Mouse (Mus musculus): ENCODE results near the gene Ranbp17. TPM values are rescaled to one million over a fixed set of nuclear protein-coding genes. Genes with fewer than 3 reads are reported as not detected.

Gene Ranbp17
- polyA plus RNA-seq, 1 experiment from 2014 or later = 7.2 TPM

DNA sequence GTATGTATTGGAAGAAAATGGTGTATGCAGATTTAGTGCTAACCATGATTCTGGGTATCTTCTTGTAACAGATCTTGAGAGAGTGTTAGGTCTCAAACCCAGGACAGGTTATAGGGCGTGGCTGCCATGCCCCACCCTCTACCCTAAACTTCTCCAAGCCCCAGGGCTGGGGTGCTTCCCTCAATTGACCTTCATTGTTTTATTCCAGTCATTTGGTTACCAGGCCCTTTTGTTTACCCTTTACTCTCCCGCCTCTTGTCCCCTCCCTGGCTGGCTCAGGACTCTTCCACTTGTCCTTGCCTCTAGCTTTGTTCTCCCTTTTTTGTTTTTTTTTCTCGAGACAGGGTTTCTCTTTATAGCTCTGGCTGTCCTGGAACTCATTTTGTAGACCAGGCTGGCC, 20.0 kb upstream of the Ranbp17 start:
- H3K4me2 ChIP-seq (ENCODE audit: low read length) = no peak overlapping the region
- H3K4me1 ChIP-seq (ENCODE audit: control insufficient read depth, insufficient read depth, low read length) = no peaks in the 10 kb centered on the region
- no peak for ATAC-seq
- H3K9ac ChIP-seq (ENCODE audit: low read depth, low read length) = no peak overlapping the region
- H3K27ac ChIP-seq (ENCODE audit: low read length) = no peak overlapping the region
- WGBS = 79% methylated on average over 3 of the region's 3 CpGs
- no peak overlapping the region for H3K4me3 ChIP-seq (ENCODE audit: low read depth, low read length)
- no peaks in the 10 kb centered on the region for H3K9me3 ChIP-seq (replicated peaks; ENCODE audit: control insufficient read depth, low read length, poor library complexity, severe bottlenecking)
- no peaks in the 10 kb centered on the region for H3K36me3 ChIP-seq (ENCODE audit: control insufficient read depth, insufficient read depth, low read length)
- H3K27me3 ChIP-seq (ENCODE audit: control insufficient read depth, insufficient read depth, low read depth, low read length) = no peaks in the 10 kb centered on the region

DNA sequence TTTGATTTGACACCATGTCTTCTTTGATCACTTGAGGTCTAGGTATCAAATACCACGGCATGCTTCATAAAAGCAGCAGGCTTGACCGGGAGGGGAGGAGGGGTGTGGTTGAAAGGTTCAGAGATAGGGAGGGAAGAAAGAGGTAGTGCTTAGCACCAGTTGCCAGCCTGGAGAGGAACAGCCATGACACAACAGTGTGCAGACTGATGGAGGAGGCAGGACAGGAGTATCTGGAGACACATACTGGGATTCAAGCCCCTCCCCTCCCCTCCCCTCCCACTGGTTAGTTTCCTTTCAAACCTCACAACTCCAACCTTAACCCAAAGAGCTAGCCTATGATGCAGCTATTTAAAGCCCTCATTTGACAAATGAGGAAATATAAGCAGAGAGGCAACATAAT, 16.0 kb upstream of the Ranbp17 start:
- H3K27me3 ChIP-seq (ENCODE audit: control insufficient read depth, insufficient read depth, low read depth, low read length) = no peaks in the 10 kb centered on the region
- no peak for ATAC-seq
- WGBS = 72% methylated on average over 2 of the region's 2 CpGs

DNA sequence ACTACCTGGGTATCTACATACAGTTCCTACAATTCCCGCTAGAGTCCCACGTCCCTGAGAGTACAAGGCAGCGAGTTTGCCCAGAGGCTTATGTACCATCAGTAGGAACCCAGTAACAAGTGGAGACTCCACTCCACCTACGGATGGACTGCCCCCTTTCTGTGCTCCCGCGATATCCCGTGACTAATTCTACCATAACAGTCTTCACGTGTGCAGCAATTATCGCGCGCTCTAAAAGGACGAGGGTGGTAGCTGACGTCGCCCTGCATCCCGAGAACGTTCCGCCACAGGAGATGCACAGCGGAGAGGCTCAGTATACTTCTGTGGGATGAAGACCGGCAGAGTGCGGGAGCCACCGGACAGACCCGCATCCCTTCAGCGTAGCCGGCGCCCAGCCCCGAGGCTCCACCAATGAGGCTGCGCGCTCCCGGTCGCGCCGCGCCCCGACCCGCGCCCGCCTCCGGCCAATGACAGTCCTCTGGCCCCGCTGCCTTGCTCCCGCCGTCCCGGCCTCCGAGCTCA, 631 bp downstream of the Ranbp17 start:
- Histone ChIP-seq H3K9ac (ENCODE audit: low read depth, low read length) (peak overlapping the region; percentile 88), H3K36me3 (ENCODE audit: control insufficient read depth, insufficient read depth, low read length) (no peaks in the 10 kb centered on the region), H3K4me2 (ENCODE audit: low read length) (peak overlapping the region; percentile 62), H3K4me1 (ENCODE audit: control insufficient read depth, insufficient read depth, low read length) (peaks cover 6% of the 10 kb centered on the region; the same call in 1 of the 2 replicates), H3K27me3 (ENCODE audit: control insufficient read depth, insufficient read depth, low read depth, low read length) (no peaks in the 10 kb centered on the region), H3K27ac (ENCODE audit: low read length) (peak overlapping the region; percentile 87), H3K4me3 (ENCODE audit: low read depth, low read length) (peak overlapping the region; percentile 90), H3K9me3 (replicated peaks; ENCODE audit: control insufficient read depth, low read length, poor library complexity, severe bottlenecking) (no peaks in the 10 kb centered on the region)
- ATAC-seq = peak; percentile 92
- under 1% methylated on average over 43 of the region's 43 CpGs for WGBS

More for the DNA sequence above, 16.0 kb upstream of the Ranbp17 start:
- Histone ChIP-seq H3K4me3 (ENCODE audit: low read depth, low read length) (no peak overlapping the region), H3K36me3 (ENCODE audit: control insufficient read depth, insufficient read depth, low read length) (no peaks in the 10 kb centered on the region), H3K27ac (ENCODE audit: low read length) (no peak overlapping the region), H3K4me1 (ENCODE audit: control insufficient read depth, insufficient read depth, low read length) (no peaks in the 10 kb centered on the region), H3K4me2 (ENCODE audit: low read length) (no peak overlapping the region), H3K9me3 (replicated peaks; ENCODE audit: control insufficient read depth, low read length, poor library complexity, severe bottlenecking) (no peaks in the 10 kb centered on the region), H3K9ac (ENCODE audit: low read depth, low read length) (no peak overlapping the region)

DNA sequence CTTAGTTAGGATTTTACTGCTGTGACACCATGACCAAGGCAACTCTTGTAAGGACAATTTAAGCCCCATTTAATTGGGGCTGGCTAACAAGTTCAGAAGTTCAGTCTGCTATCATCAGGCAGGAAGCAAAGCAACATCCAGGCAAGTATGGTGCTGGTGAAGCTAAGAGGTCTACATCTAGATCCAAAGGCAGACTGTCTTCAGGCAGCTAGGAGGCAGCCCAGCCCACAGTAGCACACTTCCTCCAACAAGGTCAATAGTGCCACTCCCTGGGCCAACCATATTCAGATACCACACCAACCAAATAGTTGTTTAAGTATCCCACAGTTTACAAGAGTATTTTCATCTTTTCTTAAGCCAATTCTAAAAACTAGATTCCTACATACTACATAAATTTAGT, 4.1 kb downstream of the Ranbp17 start:
- no peaks in the 10 kb centered on the region for H3K36me3 ChIP-seq (ENCODE audit: control insufficient read depth, insufficient read depth, low read length)
- no peak for ATAC-seq
- no peak overlapping the region for H3K27ac ChIP-seq (ENCODE audit: low read length)
- H3K4me2 ChIP-seq (ENCODE audit: low read length) = no peak overlapping the region
- H3K4me1 ChIP-seq (ENCODE audit: control insufficient read depth, insufficient read depth, low read length) = peaks cover 6% of the 10 kb centered on the region; the same call in 1 of the 2 replicates
- H3K4me3 ChIP-seq (ENCODE audit: low read depth, low read length) = no peak overlapping the region
- H3K27me3 ChIP-seq (ENCODE audit: control insufficient read depth, insufficient read depth, low read depth, low read length) = no peaks in the 10 kb centered on the region
- H3K9ac ChIP-seq (ENCODE audit: low read depth, low read length) = no peak overlapping the region
- no peaks in the 10 kb centered on the region for H3K9me3 ChIP-seq (replicated peaks; ENCODE audit: control insufficient read depth, low read length, poor library complexity, severe bottlenecking)

DNA sequence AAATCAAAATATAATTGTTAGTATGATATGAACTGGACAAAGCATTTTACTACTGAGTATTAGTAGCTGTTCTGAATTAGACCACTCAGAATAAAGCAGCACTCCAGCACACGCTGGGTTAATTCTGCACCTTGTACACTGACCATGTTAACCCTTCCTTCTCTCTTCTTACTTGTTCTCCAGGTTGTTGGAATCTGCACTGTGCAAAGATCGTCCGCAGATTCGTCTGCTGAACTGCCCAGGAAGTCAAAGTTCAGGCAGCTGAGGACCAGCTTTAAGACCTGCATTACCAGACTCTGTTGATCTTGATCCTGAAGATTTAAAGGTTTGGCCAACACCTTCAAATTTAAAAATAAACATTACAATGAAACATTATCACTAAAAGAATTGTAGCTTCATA, 27.8 kb downstream of the Ranbp17 start:
- Histone ChIP-seq H3K4me1 (ENCODE audit: control insufficient read depth, insufficient read depth, low read length) (no peaks in the 10 kb centered on the region), H3K4me3 (ENCODE audit: low read depth, low read length) (no peak overlapping the region), H3K36me3 (ENCODE audit: control insufficient read depth, insufficient read depth, low read length) (peaks cover 3% of the 10 kb centered on the region), H3K4me2 (ENCODE audit: low read length) (no peak overlapping the region), H3K27ac (ENCODE audit: low read length) (no peak overlapping the region), H3K27me3 (ENCODE audit: control insufficient read depth, insufficient read depth, low read depth, low read length) (no peaks in the 10 kb centered on the region), H3K9me3 (replicated peaks; ENCODE audit: control insufficient read depth, low read length, poor library complexity, severe bottlenecking) (no peaks in the 10 kb centered on the region), H3K9ac (ENCODE audit: low read depth, low read length) (no peak overlapping the region)
- no peak for ATAC-seq
- 89% methylated on average over 4 of the region's 4 CpGs for WGBS

DNA sequence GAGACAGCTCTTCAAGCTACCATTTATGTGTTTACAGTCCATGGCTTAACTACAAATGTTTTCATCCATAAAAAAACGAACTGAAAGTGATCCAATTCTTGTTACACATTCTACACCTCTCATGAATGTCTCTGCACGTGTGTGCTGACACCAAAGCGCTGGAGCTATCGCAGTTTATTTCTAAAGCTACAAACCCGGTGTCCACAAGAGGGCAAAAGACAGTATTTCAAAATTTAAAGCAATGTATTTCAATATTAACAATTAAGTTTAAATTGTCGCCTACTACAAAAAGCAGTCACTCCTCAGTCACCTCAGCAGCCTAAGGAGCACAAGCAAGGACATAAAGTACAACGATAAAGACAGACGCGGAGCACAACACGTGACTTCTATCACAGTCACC, 33.1 kb downstream of the Ranbp17 start:
- no peak overlapping the region for H3K9ac ChIP-seq (ENCODE audit: low read depth, low read length)
- H3K27me3 ChIP-seq (ENCODE audit: control insufficient read depth, insufficient read depth, low read depth, low read length) = no peaks in the 10 kb centered on the region
- H3K36me3 ChIP-seq (ENCODE audit: control insufficient read depth, insufficient read depth, low read length) = no peaks in the 10 kb centered on the region
- no peaks in the 10 kb centered on the region for H3K9me3 ChIP-seq (replicated peaks; ENCODE audit: control insufficient read depth, low read length, poor library complexity, severe bottlenecking)
- no peak for ATAC-seq
- no peaks in the 10 kb centered on the region for H3K4me1 ChIP-seq (ENCODE audit: control insufficient read depth, insufficient read depth, low read length)
- H3K27ac ChIP-seq (ENCODE audit: low read length) = no peak overlapping the region
- no peak overlapping the region for H3K4me2 ChIP-seq (ENCODE audit: low read length)
- H3K4me3 ChIP-seq (ENCODE audit: low read depth, low read length) = no peak overlapping the region
- WGBS = 88% methylated on average over 10 of the region's 10 CpGs

DNA sequence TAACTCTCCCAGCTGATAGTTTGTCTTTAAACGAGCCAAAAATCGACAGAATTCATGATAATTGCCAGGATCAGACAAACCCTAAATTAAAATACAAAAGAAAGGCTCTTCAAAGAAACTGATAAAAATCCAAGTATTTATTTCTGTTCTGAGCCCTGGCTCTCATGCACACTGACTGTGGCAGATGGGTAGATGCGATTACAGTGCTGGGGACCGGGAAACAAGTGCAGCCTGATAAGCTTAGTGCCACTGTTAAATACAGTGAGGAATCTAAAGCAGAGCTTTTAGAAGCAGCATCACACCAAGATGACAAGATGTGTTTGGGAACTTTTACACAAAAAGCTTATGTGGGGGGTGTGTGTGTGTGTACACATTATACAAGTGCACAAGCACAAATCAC, 34.3 kb downstream of the Ranbp17 start:
- H3K36me3 ChIP-seq (ENCODE audit: control insufficient read depth, insufficient read depth, low read length) = no peaks in the 10 kb centered on the region
- no peak overlapping the region for H3K4me3 ChIP-seq (ENCODE audit: low read depth, low read length)
- H3K4me2 ChIP-seq (ENCODE audit: low read length) = no peak overlapping the region
- no peak overlapping the region for H3K27ac ChIP-seq (ENCODE audit: low read length)
- no peaks in the 10 kb centered on the region for H3K9me3 ChIP-seq (replicated peaks; ENCODE audit: control insufficient read depth, low read length, poor library complexity, severe bottlenecking)
- H3K9ac ChIP-seq (ENCODE audit: low read depth, low read length) = no peak overlapping the region
- H3K27me3 ChIP-seq (ENCODE audit: control insufficient read depth, insufficient read depth, low read depth, low read length) = no peaks in the 10 kb centered on the region
- ATAC-seq = no peak
- WGBS = 83% methylated on average over 4 of the region's 4 CpGs
- H3K4me1 ChIP-seq (ENCODE audit: control insufficient read depth, insufficient read depth, low read length) = no peaks in the 10 kb centered on the region

DNA sequence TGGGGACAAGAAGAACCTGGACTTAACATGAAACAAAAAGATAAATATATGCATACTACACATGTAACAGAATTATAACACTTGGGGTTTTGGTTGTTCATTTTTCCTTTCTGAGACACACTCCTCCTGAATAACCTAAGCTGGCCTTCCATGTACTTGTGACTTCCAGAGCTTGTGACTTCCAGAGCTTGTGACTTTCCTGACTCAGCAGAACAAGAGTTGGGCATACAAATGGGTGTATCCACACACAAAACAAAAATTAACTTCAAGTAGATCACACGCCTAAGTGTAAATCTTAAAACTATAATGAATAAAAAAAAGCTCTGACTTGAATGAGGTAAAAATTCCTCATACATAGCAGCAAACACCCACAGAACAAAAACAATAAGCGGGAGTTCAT, 36.9 kb downstream of the Ranbp17 start:
- H3K9me3 ChIP-seq (replicated peaks; ENCODE audit: control insufficient read depth, low read length, poor library complexity, severe bottlenecking) = no peaks in the 10 kb centered on the region
- WGBS = 89% methylated on average over 2 of the region's 2 CpGs

DNA sequence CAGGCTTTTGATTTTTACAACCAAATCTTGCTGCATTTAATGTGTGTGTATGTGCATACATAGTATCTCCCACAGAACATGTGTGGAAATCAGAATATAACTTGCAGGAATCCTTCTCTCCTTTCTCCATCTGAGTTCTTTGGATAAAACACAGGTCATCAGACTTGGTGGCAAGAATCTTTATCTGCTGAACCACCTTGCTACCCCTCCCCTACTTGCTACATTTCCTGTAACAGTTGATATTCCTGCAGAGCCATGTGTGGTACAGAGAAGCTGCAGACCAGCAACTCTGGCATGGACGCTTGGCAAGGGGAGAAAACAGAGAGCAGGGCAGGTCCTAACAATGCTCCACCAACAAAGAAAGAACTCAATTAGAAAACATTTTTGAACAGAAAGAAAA, 52.4 kb downstream of the Ranbp17 start:
- Histone ChIP-seq H3K27me3 (ENCODE audit: control insufficient read depth, insufficient read depth, low read depth, low read length) (no peaks in the 10 kb centered on the region), H3K4me3 (ENCODE audit: low read depth, low read length) (no peak overlapping the region), H3K4me2 (ENCODE audit: low read length) (no peak overlapping the region), H3K9me3 (replicated peaks; ENCODE audit: control insufficient read depth, low read length, poor library complexity, severe bottlenecking) (no peaks in the 10 kb centered on the region), H3K9ac (ENCODE audit: low read depth, low read length) (no peak overlapping the region), H3K36me3 (ENCODE audit: control insufficient read depth, insufficient read depth, low read length) (no peaks in the 10 kb centered on the region), H3K27ac (ENCODE audit: low read length) (no peak overlapping the region), H3K4me1 (ENCODE audit: control insufficient read depth, insufficient read depth, low read length) (no peaks in the 10 kb centered on the region)
- WGBS = 67% methylated on average over 1 of the region's 1 CpGs
- ATAC-seq = no peak

More for the DNA sequence above, 36.9 kb downstream of the Ranbp17 start:
- no peak overlapping the region for H3K9ac ChIP-seq (ENCODE audit: low read depth, low read length)
- no peak overlapping the region for H3K27ac ChIP-seq (ENCODE audit: low read length)
- no peak overlapping the region for H3K4me2 ChIP-seq (ENCODE audit: low read length)
- H3K27me3 ChIP-seq (ENCODE audit: control insufficient read depth, insufficient read depth, low read depth, low read length) = no peaks in the 10 kb centered on the region
- no peaks in the 10 kb centered on the region for H3K36me3 ChIP-seq (ENCODE audit: control insufficient read depth, insufficient read depth, low read length)
- no peak for ATAC-seq
- H3K4me1 ChIP-seq (ENCODE audit: control insufficient read depth, insufficient read depth, low read length) = no peaks in the 10 kb centered on the region
- H3K4me3 ChIP-seq (ENCODE audit: low read depth, low read length) = no peak overlapping the region
